Mouse (Mus musculus) forebrain, embryonic 11.5 days (tissue): ENCODE results near the gene Marcks. TPM values are rescaled to one million over a fixed set of nuclear protein-coding genes. Genes with fewer than 3 reads are reported as not detected.

Experiments used
- ATAC-seq: fragments of 200-750 bp; cut with Nextera tagmentation; replicated peaks from 2 replicates; pipeline ENCODE4 v1.8.0; 2017; ENCODE audit warnings: moderate TSS enrichment; ENCODE audit not compliant: low FRiP score
- DNase-seq: peaks from one replicate; pipeline ENCODE4 v3.0.0-alpha.2; 2017; ENCODE audit warnings: low spot score
- H3K27ac ChIP-seq: fragments of 300-500 bp; sonication (generic); 2 replicates; pipeline ENCODE4 v1.5.1; 2014; ENCODE audit warnings: low read depth, low read length
- H3K27me3 ChIP-seq: fragments of 300-500 bp; sonication (generic); 2 replicates; pipeline ENCODE4 v1.6.1; 2014; ENCODE audit warnings: mild to moderate bottlenecking, low read length, mixed read lengths; ENCODE audit not compliant: control insufficient read depth, insufficient read depth
- H3K36me3 ChIP-seq: fragments of 300-500 bp; sonication (generic); 2 replicates; pipeline ENCODE4 v1.6.1; 2014; ENCODE audit warnings: mild to moderate bottlenecking, low read length, moderate library complexity, mixed read lengths; ENCODE audit not compliant: control insufficient read depth, insufficient read depth
- H3K4me1 ChIP-seq: fragments of 300-500 bp; sonication (generic); replicated peaks from 2 replicates; pipeline ENCODE4 v1.6.1; 2014; ENCODE audit warnings: low read length, mixed read lengths; ENCODE audit not compliant: control insufficient read depth, insufficient read depth
- H3K4me2 ChIP-seq: fragments of 300-500 bp; sonication (generic); 2 replicates; pipeline ENCODE4 v1.6.1; 2014; ENCODE audit warnings: low read depth, mild to moderate bottlenecking, low read length, moderate library complexity, mixed read lengths; ENCODE audit not compliant: severe bottlenecking
- H3K4me3 ChIP-seq: fragments of 300-500 bp; sonication (generic); 2 replicates; pipeline ENCODE4 v1.5.1; 2014; ENCODE audit warnings: low read depth, low read length
- H3K9ac ChIP-seq: fragments of 300-500 bp; sonication (generic); 2 replicates; pipeline ENCODE4 v1.6.1; 2014; ENCODE audit warnings: low read length
- H3K9me3 ChIP-seq: fragments of 300-500 bp; sonication (generic); 2 replicates; pipeline ENCODE4 v1.6.1; 2016; ENCODE audit warnings: low read length, mixed read lengths; ENCODE audit not compliant: control insufficient read depth
- WGBS: fragments of 180-500 bp; shearing (Covaris S2); extraction: QIAGEN DNeasy Blood & Tissue Kit; methylation state at CpG from one replicate; pipeline ENCODE4 v1.1.7; 2014; 5-methylcytosine and 5-hydroxymethylcytosine counted together
- polyA plus RNA-seq: library from polyadenylated mRNA; unstranded; fragments of >200 nt; fragmentation: Nextera tagmentation; extraction: Ambion mirVana; gene quantifications from 2 replicates; pipeline ENCODE4 v1.2.1, GENCODE M21; 2014

Gene Marcks
- polyA plus RNA-seq, 1 experiment from 2014 or later, result 314 TPM

GRCm38 (mm10) chr10:37129652-37130051, 9.1 kb downstream of the Marcks start:
- Histone ChIP-seq H3K4me2 (no peak overlapping the region), H3K36me3 (peaks cover 2% of the 10 kb centered on the region; the same call in 1 of the 2 replicates), H3K9me3 (no peaks in the 10 kb centered on the region), H3K4me1 (no peaks in the 10 kb centered on the region), H3K27me3 (no peaks in the 10 kb centered on the region), H3K9ac (no peak overlapping the region), H3K27ac (no peak overlapping the region), H3K4me3 (no peak overlapping the region)
- ATAC-seq (no peak), DNase-seq (no peak)
- 87% methylated on average over 3 of the region's 3 CpGs for WGBS

GRCm38 (mm10) chr10:37115329-37115728, 23.4 kb downstream of the Marcks start:
- Histone ChIP-seq H3K36me3 (no peaks in the 10 kb centered on the region), H3K9me3 (no peaks in the 10 kb centered on the region), H3K27ac (no peak overlapping the region), H3K9ac (no peak overlapping the region), H3K4me2 (no peak overlapping the region), H3K4me1 (no peaks in the 10 kb centered on the region), H3K27me3 (no peaks in the 10 kb centered on the region), H3K4me3 (no peak overlapping the region)
- DNase-seq (no peak), ATAC-seq (no peak)
- 75% methylated on average over 2 of the region's 2 CpGs for WGBS

- WGBS, result 82% methylated on average over 4 of the region's 4 CpGs
- no peak for DNase-seq
- H3K9ac ChIP-seq, result no peak overlapping the region
- no peak overlapping the region for H3K4me3 ChIP-seq
- ATAC-seq, result no peak
- H3K36me3 ChIP-seq, result no peaks in the 10 kb centered on the region
- H3K4me1 ChIP-seq, result no peaks in the 10 kb centered on the region
- H3K27me3 ChIP-seq, result no peaks in the 10 kb centered on the region
- no peak overlapping the region for H3K27ac ChIP-seq
- no peak overlapping the region for H3K4me2 ChIP-seq
- no peaks in the 10 kb centered on the region for H3K9me3 ChIP-seq
These were observed 25.9 kb downstream of the Marcks start for GRCm38 (mm10) chr10:37112812-37113211.

- H3K27me3 ChIP-seq, result no peaks in the 10 kb centered on the region
- no peak overlapping the region for H3K9ac ChIP-seq
- ATAC-seq, result no peak
- H3K9me3 ChIP-seq, result no peaks in the 10 kb centered on the region
- H3K4me2 ChIP-seq, result no peak overlapping the region
- H3K27ac ChIP-seq, result no peak overlapping the region
- no peak overlapping the region for H3K4me3 ChIP-seq
- no peak for DNase-seq
- no peaks in the 10 kb centered on the region for H3K4me1 ChIP-seq
- no peaks in the 10 kb centered on the region for H3K36me3 ChIP-seq
- 81% methylated on average over 3 of the region's 3 CpGs for WGBS
These were observed 26.4 kb downstream of the Marcks start for GRCm38 (mm10) chr10:37112362-37112761.

- H3K27me3 ChIP-seq, result no peaks in the 10 kb centered on the region
- no peak overlapping the region for H3K27ac ChIP-seq
- H3K9ac ChIP-seq, result no peak overlapping the region
- no peaks in the 10 kb centered on the region for H3K9me3 ChIP-seq
- no peaks in the 10 kb centered on the region for H3K4me1 ChIP-seq
- H3K36me3 ChIP-seq, result no peaks in the 10 kb centered on the region
- ATAC-seq, result no peak
- no peak for DNase-seq
- H3K4me3 ChIP-seq, result no peak overlapping the region
- H3K4me2 ChIP-seq, result no peak overlapping the region
- WGBS, result 93% methylated on average over 2 of the region's 2 CpGs
These were observed 27.3 kb downstream of the Marcks start for GRCm38 (mm10) chr10:37111432-37111831.

GRCm38 (mm10) chr10:37106871-37107627, 31.7 kb downstream of the Marcks start:
- H3K4me1 ChIP-seq, result no peaks in the 10 kb centered on the region

GRCm38 (mm10) chr10:37106303-37106702, 32.4 kb downstream of the Marcks start:
- no peaks in the 10 kb centered on the region for H3K36me3 ChIP-seq
- no peak for DNase-seq
- 91% methylated on average over 8 of the region's 8 CpGs for WGBS
- no peak overlapping the region for H3K9ac ChIP-seq
- no peak overlapping the region for H3K4me2 ChIP-seq
- no peaks in the 10 kb centered on the region for H3K9me3 ChIP-seq
- no peaks in the 10 kb centered on the region for H3K4me1 ChIP-seq
- ATAC-seq, result no peak
- no peaks in the 10 kb centered on the region for H3K27me3 ChIP-seq
- no peak overlapping the region for H3K4me3 ChIP-seq
- H3K27ac ChIP-seq, result no peak overlapping the region

More at GRCm38 (mm10) chr10:37106871-37107627, 31.7 kb downstream of the Marcks start:
- Histone ChIP-seq H3K9me3 (no peaks in the 10 kb centered on the region), H3K9ac (no peak overlapping the region), H3K4me3 (no peak overlapping the region), H3K27ac (no peak overlapping the region), H3K36me3 (no peaks in the 10 kb centered on the region), H3K4me2 (no peak overlapping the region), H3K27me3 (no peaks in the 10 kb centered on the region)
- 78% methylated on average over 4 of the region's 4 CpGs for WGBS
- ATAC-seq (no peak), DNase-seq (no peak)

GRCm38 (mm10) chr10:37102227-37103080, 36.3 kb downstream of the Marcks start:
- ATAC-seq (no peak), DNase-seq (no peak)
- no peak overlapping the region for H3K9ac ChIP-seq

More at GRCm38 (mm10) chr10:37102227-37103080, 36.3 kb downstream of the Marcks start:
- WGBS, result 67% methylated on average over 4 of the region's 4 CpGs
- no peaks in the 10 kb centered on the region for H3K4me1 ChIP-seq
- no peak overlapping the region for H3K4me2 ChIP-seq
- H3K4me3 ChIP-seq, result no peak overlapping the region
- H3K27me3 ChIP-seq, result no peaks in the 10 kb centered on the region
- H3K9me3 ChIP-seq, result peaks cover 4% of the 10 kb centered on the region; the same call in 1 of the 2 replicates
- H3K27ac ChIP-seq, result no peak overlapping the region
- H3K36me3 ChIP-seq, result no peaks in the 10 kb centered on the region
